Mouse (Mus musculus): Measurements from ENCODE around the gene Sh3bgr.

- TF ChIP-seq CTCF (IDR thresholded peaks at IDR 0.05; ENCODE audit: borderline replicate concordance, insufficient read depth, low read length) (no peak), POLR2A (IDR thresholded peaks at IDR 0.05; ENCODE audit: low read depth, low read length) (no peak)
Measured at GRCm38 (mm10) chr16:96173648-96174047, 26.6 kb upstream of the Sh3bgr start.
